Comparison of ENCODE assay signal across 7 mouse cellular contexts in genomic region chr5:137288999-137289470, GRCm38 (mm10). TPM values are rescaled to one million over a fixed set of nuclear protein-coding genes. Genes with fewer than 3 reads are reported as not detected.
A peak's percentile ranks its signal among the peaks of the same experiment; 100 is the strongest.
DNase-seq lines count a peak whose midpoint lies in the region; ATAC-seq and TF ChIP-seq lines count a peak whose summit lies in the region.

No protein-coding gene starts in this region.

- H3K4me2 ChIP-seq in CH12.LX (ENCODE audit: insufficient read depth, low read depth, poor library complexity, severe bottlenecking), result no peak overlapping the region
- H3K4me2 ChIP-seq in heart, embryonic 13.5 days, result peak overlapping the region; percentile 100
- peak overlapping the region; percentile 98 for H3K4me2 ChIP-seq in midbrain, embryonic 14.5 days (ENCODE audit: low read length)
- peak overlapping the region; percentile 64 for H3K4me2 ChIP-seq in stomach, postnatal 0 days (replicated peaks; ENCODE audit: low read depth)

- in situ Hi-C loops in CH12.LX (cut with MboI; ENCODE audit: low pct_ligation_motif_present, low pct_unique_long_range_greater_than_20kb, low sequenced_read_pairs), result no loop called here

- no peak overlapping the region for H3K9ac ChIP-seq in CH12.LX (ENCODE audit: insufficient read depth, low read depth)
- H3K9ac ChIP-seq in heart, embryonic 13.5 days, result peak overlapping the region; percentile 79
- peak overlapping the region; percentile 39; the same call in 1 of the 2 replicates for H3K9ac ChIP-seq in midbrain, embryonic 14.5 days (replicated peaks; ENCODE audit: low read length)
- H3K9ac ChIP-seq in stomach, postnatal 0 days (ENCODE audit: low read length), result peak overlapping the region; percentile 27; the same call in 1 of the 2 replicates

- H3K4me1 ChIP-seq in CH12.LX (ENCODE audit: control insufficient read depth in 1 of 2, insufficient read depth in 2 of 2) (peaks cover 14 to 47% of the 10 kb centered on the region in 2 experiments; a peak in 3 of 4 replicates), G1E (ENCODE audit: insufficient read depth, low read depth, low read length) (peaks cover 78% of the 10 kb centered on the region)
- peaks cover 53% of the 10 kb centered on the region for H3K4me1 ChIP-seq in heart, embryonic 13.5 days
- peaks cover 20% of the 10 kb centered on the region; the same call in 1 of the 2 replicates for H3K4me1 ChIP-seq in midbrain, embryonic 14.5 days (ENCODE audit: control insufficient read depth, insufficient read depth, low read length)
- peaks cover 12% of the 10 kb centered on the region for H3K4me1 ChIP-seq in stomach, postnatal 0 days (replicated peaks; ENCODE audit: control insufficient read depth, insufficient read depth)

- peak in 1 of 2 experiments; percentile 52; a peak in 2 of 4 replicates for TF ChIP-seq CTCF in CH12.LX (conservative IDR thresholded peaks at IDR 0.05 in 1 of 2, IDR thresholded peaks at IDR 0.05 in 1 of 2; ENCODE audit: low read depth in 2 of 2, low read length in 2 of 2)
- TF ChIP-seq CTCF in G1E (IDR thresholded peaks at IDR 0.05; ENCODE audit: low read depth, low read length), result no peak
- TF ChIP-seq CTCF in left cerebral cortex, adult 2 months (IDR thresholded peaks at IDR 0.05), result peak; percentile 55
- TF ChIP-seq CTCF in stomach, postnatal 0 days (IDR thresholded peaks at IDR 0.05; ENCODE audit: low read depth), result peak; percentile 63

- 1% methylated on average over 25 of the region's 25 CpGs for WGBS in heart, embryonic 13.5 days
- 2% methylated on average over 25 of the region's 25 CpGs for WGBS in midbrain, embryonic 14.5 days
- WGBS in stomach, postnatal 0 days, result 4% methylated on average over 25 of the region's 25 CpGs

- no peaks in the 10 kb centered on the region for H3K9me3 ChIP-seq in CH12.LX (replicated peaks; ENCODE audit: low read length)
- H3K9me3 ChIP-seq in G1E (replicated peaks), result no peaks in the 10 kb centered on the region
- H3K9me3 ChIP-seq in heart, embryonic 13.5 days, result no peaks in the 10 kb centered on the region
- H3K9me3 ChIP-seq in midbrain, embryonic 14.5 days (ENCODE audit: control insufficient read depth, low read length), result no peaks in the 10 kb centered on the region
- no peaks in the 10 kb centered on the region for H3K9me3 ChIP-seq in stomach, postnatal 0 days (ENCODE audit: control insufficient read depth, low read length)

- dilution Hi-C loops in CH12.LX (cut with MboI; ENCODE audit: extremely low pct_ligation_motif_present, extremely low pct_unique_long_range_greater_than_20kb, low sequenced_read_pairs), result no loop called here

- H3K27me3 ChIP-seq in CH12.LX (replicated peaks) (peaks cover 33% of the 10 kb centered on the region), G1E (ENCODE audit: insufficient read depth, low read length) (peaks cover 15% of the 10 kb centered on the region)
- peaks cover 55% of the 10 kb centered on the region for H3K27me3 ChIP-seq in heart, embryonic 13.5 days (replicated peaks)
- peaks cover 23% of the 10 kb centered on the region for H3K27me3 ChIP-seq in midbrain, embryonic 14.5 days (ENCODE audit: control insufficient read depth, insufficient read depth, low read length)
- H3K27me3 ChIP-seq in stomach, postnatal 0 days (ENCODE audit: control insufficient read depth, insufficient read depth, low read length), result no peaks in the 10 kb centered on the region; the same call in 1 of the 2 replicates

- H3K36me3 ChIP-seq in CH12.LX (replicated peaks in 1 of 2; ENCODE audit: control insufficient read depth in 1 of 2, insufficient read depth in 1 of 2, low read length in 1 of 2), result no peaks in the 10 kb centered on the region
- H3K36me3 ChIP-seq in G1E (replicated peaks), result peaks cover 17% of the 10 kb centered on the region
- no peaks in the 10 kb centered on the region for H3K36me3 ChIP-seq in heart, embryonic 13.5 days
- no peaks in the 10 kb centered on the region for H3K36me3 ChIP-seq in midbrain, embryonic 14.5 days (ENCODE audit: control insufficient read depth, insufficient read depth, low read length)
- H3K36me3 ChIP-seq in stomach, postnatal 0 days (ENCODE audit: control insufficient read depth, insufficient read depth, low read length), result no peaks in the 10 kb centered on the region

- DNase-seq in CH12.LX (ENCODE audit: extremely low read depth) (no peak), G1E (ENCODE audit: low spot score) (peak; percentile 78)
- DNase-seq in embryo, embryonic 9.5 days (ENCODE audit: extremely low spot score), result peak; percentile 55
- peak; percentile 52 to 68 for DNase-seq in left cerebral cortex, adult 2 months (ENCODE audit: extremely low spot score in 1 of 2, low spot score in 2 of 2)
- DNase-seq in midbrain, embryonic 14.5 days, result peak; percentile 75
- peak; percentile 40 for DNase-seq in stomach, postnatal 0 days (ENCODE audit: low spot score)

- TF ChIP-seq EP300 in CH12.LX (IDR thresholded peaks at IDR 0.05; ENCODE audit: low read length), result no peak
- no peak for TF ChIP-seq EP300 in stomach, postnatal 0 days (optimal IDR thresholded peaks at IDR 0.05)

- TF ChIP-seq RAD21 in CH12.LX (IDR thresholded peaks at IDR 0.05; ENCODE audit: low read depth, low read length), result peak; percentile 29

- H3K4me3 ChIP-seq in CH12.LX (replicated peaks in 1 of 3; ENCODE audit: low read depth in 2 of 3, low read length in 2 of 3, poor library complexity in 1 of 3) (no peak overlapping the region), G1E (ENCODE audit: low read depth, low read length) (peak overlapping the region; percentile 78)
- peak overlapping the region; percentile 57 for H3K4me3 ChIP-seq in heart, embryonic 13.5 days
- peak overlapping the region; percentile 44 for H3K4me3 ChIP-seq in left cerebral cortex, adult 2 months
- peak overlapping the region; percentile 50 for H3K4me3 ChIP-seq in midbrain, embryonic 14.5 days (replicated peaks; ENCODE audit: low read depth, low read length)
- peak overlapping the region; percentile 25; the same call in 1 of the 2 replicates for H3K4me3 ChIP-seq in stomach, postnatal 0 days (ENCODE audit: low read depth, low read length)

- ATAC-seq in G1E (ENCODE audit: extremely low read depth, insufficient number of reproducible peaks, low FRiP score, poor library complexity, severe bottlenecking), result no peak
- ATAC-seq in heart, embryonic 13.5 days (ENCODE audit: extremely low read depth, insufficient number of reproducible peaks, low FRiP score, low TSS enrichment), result no peak
- ATAC-seq in midbrain, embryonic 14.5 days (ENCODE audit: low FRiP score, low TSS enrichment), result no peak
- ATAC-seq in stomach, postnatal 0 days (ENCODE audit: low FRiP score, low TSS enrichment), result no peak; the same call in 1 of the 2 replicates

- no peak overlapping the region for H3K27ac ChIP-seq in CH12.LX (ENCODE audit: insufficient read depth, low read depth)
- peak overlapping the region; percentile 66 for H3K27ac ChIP-seq in heart, embryonic 13.5 days (replicated peaks)
- peak overlapping the region; percentile 83 for H3K27ac ChIP-seq in left cerebral cortex, adult 2 months
- H3K27ac ChIP-seq in midbrain, embryonic 14.5 days (replicated peaks; ENCODE audit: low read depth, low read length), result no peak overlapping the region
- no peak overlapping the region for H3K27ac ChIP-seq in stomach, postnatal 0 days (replicated peaks)

- TF ChIP-seq POLR2A in CH12.LX (IDR thresholded peaks at IDR 0.05; ENCODE audit: low read depth, low read length), result no peak

- no peaks in the 10 kb centered on the region for H3K79me2 ChIP-seq in CH12.LX (replicated peaks; ENCODE audit: control insufficient read depth, extremely low read depth, insufficient read depth, poor library complexity, severe bottlenecking)

- intact Hi-C loops in left cerebral cortex, adult 2 months (cut with DNase I), result loop anchor here (2.0 to 5.0 kb wide), 2 partner anchors 218 to 258 kb away; no protein-coding TSS in a partner anchor

RNA-seq across cellular contexts. Expression of gene Ache, which starts 1.7 kb away (rescaled TPM):
- total RNA-seq in CH12.LX (2012; rRNA removed) (0.13 TPM in 2 replicates), CH12.LX (2014; rRNA removed) (not detected in 2 replicates), G1E (2014; fragmentation: Nextera tagmentation) (62.7 and 168 TPM in 2 replicates), G1E (2017) (7.4 and 7.8 TPM in 2 replicates)
- polyA plus RNA-seq in CH12.LX (2012; ENCODE audit: insufficient read length, low read depth) (0.11 and 0.23 TPM in 2 replicates), G1E (2012) (36.5 and 46.4 TPM in 2 replicates)
- 12.7 and 14.8 TPM in 2 replicates for polyA plus RNA-seq in heart, embryonic 13.5 days (2015; fragmentation: Nextera tagmentation; extraction: Ambion mirVana)
- 10 to 100 TPM; 53.8 to 62.9 TPM for total RNA-seq in left cerebral cortex, adult 2 months (2021)
- polyA plus RNA-seq in midbrain, embryonic 14.5 days (2014; fragmentation: Nextera tagmentation; extraction: Ambion mirVana), result 22.2 and 35.7 TPM in 2 replicates
- 10.0 and 12.2 TPM in 2 replicates for polyA plus RNA-seq in stomach, postnatal 0 days (2015; fragmentation: Nextera tagmentation; extraction: Ambion mirVana)

RNA-seq across cellular contexts. Expression of gene Ufsp1, which starts 5.4 kb away (rescaled TPM):
- 2.9 and 4.1 TPM in 2 replicates for total RNA-seq in CH12.LX (2012; rRNA removed)
- total RNA-seq in CH12.LX (2014; rRNA removed), result 0.91 and 1.6 TPM in 2 replicates
- polyA plus RNA-seq in CH12.LX (2012; ENCODE audit: insufficient read length, low read depth), result 4.4 and 5.2 TPM in 2 replicates
- total RNA-seq in G1E (2014; fragmentation: Nextera tagmentation), result 17.9 and 24.7 TPM in 2 replicates
- total RNA-seq in G1E (2017), result 11.7 and 13.8 TPM in 2 replicates
- 29.7 and 29.9 TPM in 2 replicates for polyA plus RNA-seq in G1E (2012)
- 8.1 and 8.8 TPM in 2 replicates for polyA plus RNA-seq in heart, embryonic 13.5 days (2015; fragmentation: Nextera tagmentation; extraction: Ambion mirVana)
- total RNA-seq in left cerebral cortex, adult 2 months (2021), result 10 to 100 TPM; 11.6 to 14.4 TPM
- polyA plus RNA-seq in midbrain, embryonic 14.5 days (2014; fragmentation: Nextera tagmentation; extraction: Ambion mirVana), result 13.7 and 18.3 TPM in 2 replicates
- polyA plus RNA-seq in stomach, postnatal 0 days (2015; fragmentation: Nextera tagmentation; extraction: Ambion mirVana), result 11.0 and 11.4 TPM in 2 replicates

RNA-seq across cellular contexts. Expression of gene Srrt, which starts 18.4 kb away (rescaled TPM):
- total RNA-seq in CH12.LX (2012; rRNA removed) (165 and 267 TPM in 2 replicates), CH12.LX (2014; rRNA removed) (148 and 183 TPM in 2 replicates), G1E (2014; fragmentation: Nextera tagmentation) (167 and 243 TPM in 2 replicates), G1E (2017) (185 and 189 TPM in 2 replicates)
- polyA plus RNA-seq in CH12.LX (2012; ENCODE audit: insufficient read length, low read depth) (493 and 576 TPM in 2 replicates), G1E (2012) (329 and 331 TPM in 2 replicates)
- 84.9 and 88.1 TPM in 2 replicates for polyA plus RNA-seq in heart, embryonic 13.5 days (2015; fragmentation: Nextera tagmentation; extraction: Ambion mirVana)
- total RNA-seq in left cerebral cortex, adult 2 months (2021), result 100 to 1,000 TPM; 202 to 221 TPM
- polyA plus RNA-seq in midbrain, embryonic 14.5 days (2014; fragmentation: Nextera tagmentation; extraction: Ambion mirVana), result 82.0 and 95.9 TPM in 2 replicates
- polyA plus RNA-seq in stomach, postnatal 0 days (2015; fragmentation: Nextera tagmentation; extraction: Ambion mirVana), result 29.3 and 31.6 TPM in 2 replicates

RNA-seq across cellular contexts. Expression of gene Trip6, which starts 25.2 kb away (rescaled TPM):
- total RNA-seq in CH12.LX (2012; rRNA removed) (1.4 and 1.8 TPM in 2 replicates), CH12.LX (2014; rRNA removed) (0.81 and 0.86 TPM in 2 replicates), G1E (2014; fragmentation: Nextera tagmentation) (21.7 and 25.5 TPM in 2 replicates), G1E (2017) (4.6 and 8.8 TPM in 2 replicates)
- polyA plus RNA-seq in CH12.LX (2012; ENCODE audit: insufficient read length, low read depth) (3.9 and 5.1 TPM in 2 replicates), G1E (2012) (57.8 and 77.7 TPM in 2 replicates)
- 44.7 and 47.3 TPM in 2 replicates for polyA plus RNA-seq in heart, embryonic 13.5 days (2015; fragmentation: Nextera tagmentation; extraction: Ambion mirVana)
- 1 to 10 TPM; 4.5 to 6.5 TPM for total RNA-seq in left cerebral cortex, adult 2 months (2021)
- polyA plus RNA-seq in midbrain, embryonic 14.5 days (2014; fragmentation: Nextera tagmentation; extraction: Ambion mirVana), result 12.0 and 12.9 TPM in 2 replicates
- 46.4 and 47.9 TPM in 2 replicates for polyA plus RNA-seq in stomach, postnatal 0 days (2015; fragmentation: Nextera tagmentation; extraction: Ambion mirVana)

RNA-seq across cellular contexts. Expression of gene Slc12a9, which starts 44.4 kb away (rescaled TPM):
- total RNA-seq in CH12.LX (2012; rRNA removed) (11.1 and 11.5 TPM in 2 replicates), CH12.LX (2014; rRNA removed) (2.8 and 3.0 TPM in 2 replicates), G1E (2014; fragmentation: Nextera tagmentation) (5.9 and 8.1 TPM in 2 replicates), G1E (2017) (2.3 and 3.1 TPM in 2 replicates)
- polyA plus RNA-seq in CH12.LX (2012; ENCODE audit: insufficient read length, low read depth) (7.9 and 8.2 TPM in 2 replicates), G1E (2012) (4.1 and 5.3 TPM in 2 replicates)
- polyA plus RNA-seq in heart, embryonic 13.5 days (2015; fragmentation: Nextera tagmentation; extraction: Ambion mirVana), result 8.1 and 8.7 TPM in 2 replicates
- 10 to 100 TPM; 22.8 to 25.1 TPM for total RNA-seq in left cerebral cortex, adult 2 months (2021)
- polyA plus RNA-seq in midbrain, embryonic 14.5 days (2014; fragmentation: Nextera tagmentation; extraction: Ambion mirVana), result 17.1 and 18.6 TPM in 2 replicates
- polyA plus RNA-seq in stomach, postnatal 0 days (2015; fragmentation: Nextera tagmentation; extraction: Ambion mirVana), result 6.5 and 7.2 TPM in 2 replicates

Comparison
In these comparisons a context has a peak if more than half of its experiments do, and no peak if none do; other contexts are left out.
1. H3K27ac ChIP-seq: peak in heart, embryonic 13.5 days (single experiment) and left cerebral cortex, adult 2 months (single experiment); none in CH12.LX (single experiment), midbrain, embryonic 14.5 days (single experiment) and stomach, postnatal 0 days (single experiment).
2. H3K4me3 ChIP-seq: peak in G1E (single experiment), heart, embryonic 13.5 days (single experiment), left cerebral cortex, adult 2 months (single experiment), midbrain, embryonic 14.5 days (single experiment) and stomach, postnatal 0 days (single experiment); none in CH12.LX (0 of 3).